Comparison of ENCODE assay signal across 8 mouse cellular contexts in the genomic region with DNA sequence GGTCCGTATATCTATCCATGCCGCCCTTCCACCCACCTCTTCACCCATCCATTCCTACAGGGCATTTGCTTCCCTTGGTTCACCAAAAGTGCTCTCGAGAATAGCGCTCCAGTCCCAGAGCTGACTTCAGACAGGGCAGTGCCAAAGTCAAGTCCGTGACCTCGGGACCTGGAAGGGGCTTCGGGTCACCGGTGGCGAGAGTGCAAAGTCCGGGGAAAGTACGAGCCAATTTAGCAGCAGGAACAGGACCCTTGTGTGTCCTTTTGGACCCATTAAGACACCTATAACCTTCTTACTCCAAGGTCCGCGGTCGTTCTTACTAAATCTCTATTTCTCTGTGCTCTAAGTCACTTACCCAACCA. TPM values are rescaled to one million over a fixed set of nuclear protein-coding genes. Genes with fewer than 3 reads are reported as not detected.
DNase-seq lines count a peak whose midpoint lies in the region; ATAC-seq and TF ChIP-seq lines count a peak whose summit lies in the region.

No protein-coding gene starts in this region.

- no peaks in the 10 kb centered on the region for H3K9me3 ChIP-seq in ES-E14 (ENCODE audit: control insufficient read depth, insufficient read depth, low read depth, low read length)
- no peaks in the 10 kb centered on the region for H3K9me3 ChIP-seq in hindbrain, embryonic 11.5 days (ENCODE audit: control insufficient read depth, low read length)
- H3K9me3 ChIP-seq in limb, embryonic 15.5 days, result no peaks in the 10 kb centered on the region

- H3K9ac ChIP-seq in ES-E14 (ENCODE audit: insufficient read depth, low read depth, low read length, poor library complexity, severe bottlenecking), result peak overlapping the region; percentile 32; the same call in 1 of the 2 replicates
- H3K9ac ChIP-seq in hindbrain, embryonic 11.5 days (ENCODE audit: low read depth, low read length), result peak overlapping the region; percentile 61
- H3K9ac ChIP-seq in limb, embryonic 15.5 days, result 0 out of 2 replicates have a peak overlapping the region, but pooled peaks have one; percentile 10

- TF ChIP-seq CTCF in gastrocnemius, adult 2 months (IDR thresholded peaks at IDR 0.05), result no peak

- H3K4me1 ChIP-seq in ES-E14 (ENCODE audit: control insufficient read depth in 2 of 2, insufficient read depth in 2 of 2, low read length in 2 of 2, poor library complexity in 1 of 2), result peaks cover 1 to 9% of the 10 kb centered on the region in 2 experiments; a peak in 2 of 4 replicates
- peaks cover 13% of the 10 kb centered on the region for H3K4me1 ChIP-seq in hindbrain, embryonic 11.5 days (replicated peaks; ENCODE audit: control insufficient read depth, insufficient read depth, low read length)
- H3K4me1 ChIP-seq in limb, embryonic 15.5 days, result peaks cover 39% of the 10 kb centered on the region

- ATAC-seq in hindbrain, embryonic 11.5 days (ENCODE audit: low FRiP score), result no peak
- no peak; the same call in 1 of the 2 replicates for ATAC-seq in limb, embryonic 15.5 days (ENCODE audit: insufficient number of reproducible peaks, low FRiP score, low TSS enrichment, low read depth)
- ATAC-seq in megakaryocyte-erythroid progenitor cell, adult 5-6 weeks (replicated peaks; ENCODE audit: low FRiP score, low TSS enrichment, poor library complexity, severe bottlenecking), result no peak

- in situ Hi-C loops in ES-E14 (cut with MboI; ENCODE audit: low sequenced_read_pairs in 2 of 2, unreplicated experiment in 2 of 2), result no loop called here

- peak; percentile 49 for DNase-seq in gastrocnemius, adult 2 months
- no peak for DNase-seq in gastrocnemius, postnatal 14 days
- no peak for DNase-seq in ES-E14 (ENCODE audit: low read depth, low spot score)
- no peak for DNase-seq in hindbrain, embryonic 11.5 days (ENCODE audit: low spot score)
- DNase-seq in frontal cortex, postnatal 14 days (ENCODE audit: low spot score in 2 of 2), result no peak
- DNase-seq in left cerebral cortex, postnatal 14 days (ENCODE audit: low spot score in 2 of 2), result no peak

- no peaks in the 10 kb centered on the region for H3K27me3 ChIP-seq in hindbrain, embryonic 11.5 days (ENCODE audit: control insufficient read depth, insufficient read depth, low read length)
- no peaks in the 10 kb centered on the region for H3K27me3 ChIP-seq in limb, embryonic 15.5 days

- H3K4me2 ChIP-seq in hindbrain, embryonic 11.5 days (replicated peaks; ENCODE audit: low read depth, low read length), result peak overlapping the region; percentile 96
- peak overlapping the region; percentile 98 for H3K4me2 ChIP-seq in limb, embryonic 15.5 days

- WGBS in hindbrain, embryonic 11.5 days, result 1% methylated on average over 14 of the region's 14 CpGs
- 1% methylated on average over 14 of the region's 14 CpGs for WGBS in limb, embryonic 15.5 days

- intact Hi-C loops in gastrocnemius, adult 2 months (cut with DNase I), result no loop called here
- intact Hi-C loops in gastrocnemius, postnatal 14 days (cut with DNase I; ENCODE audit: low total_unique reads), result no loop called here
- intact Hi-C loops in left cerebral cortex, postnatal 14 days (cut with DNase I), result no loop called here

- H3K27ac ChIP-seq in gastrocnemius, adult 2 months, result peak overlapping the region; percentile 83
- no peak overlapping the region for H3K27ac ChIP-seq in ES-E14 (ENCODE audit: insufficient read depth, low read depth, low read length, poor library complexity, severe bottlenecking)
- H3K27ac ChIP-seq in hindbrain, embryonic 11.5 days (ENCODE audit: low read depth, low read length), result peak overlapping the region; percentile 97
- peak overlapping the region; percentile 89 for H3K27ac ChIP-seq in limb, embryonic 15.5 days

- H3K4me3 ChIP-seq in gastrocnemius, adult 2 months, result peak overlapping the region; percentile 95
- H3K4me3 ChIP-seq in ES-E14 (ENCODE audit: insufficient read depth in 1 of 2, low read depth in 1 of 2, low read length in 2 of 2, poor library complexity in 1 of 2, severe bottlenecking in 1 of 2), result peak overlapping the region; percentile 52 to 87
- peak overlapping the region; percentile 75 for H3K4me3 ChIP-seq in hindbrain, embryonic 11.5 days (ENCODE audit: low read depth, low read length)
- peak overlapping the region; percentile 80 for H3K4me3 ChIP-seq in limb, embryonic 15.5 days

- peaks cover 3% of the 10 kb centered on the region; the same call in 1 of the 2 replicates for H3K36me3 ChIP-seq in ES-E14 (ENCODE audit: control insufficient read depth, insufficient read depth, low read length, poor library complexity, severe bottlenecking)
- H3K36me3 ChIP-seq in hindbrain, embryonic 11.5 days (ENCODE audit: control insufficient read depth, insufficient read depth, low read length), result no peaks in the 10 kb centered on the region
- H3K36me3 ChIP-seq in limb, embryonic 15.5 days, result peaks cover 9% of the 10 kb centered on the region; the same call in 1 of the 2 replicates

TF ChIP-seq in ES-E14, 5 proteins besides CTCF, POLR2A, EP300 and RAD21:
- TF ChIP-seq HCFC1 (IDR thresholded peaks at IDR 0.05; ENCODE audit: borderline replicate concordance, insufficient read depth, low read length) (no peak), ZNF384 (IDR thresholded peaks at IDR 0.05; ENCODE audit: low read depth, low read length) (no peak), CHD2 (IDR thresholded peaks at IDR 0.05; ENCODE audit: low read depth, low read length) (no peak), ZC3H11A (IDR thresholded peaks at IDR 0.05; ENCODE audit: borderline replicate concordance, low read depth, low read length) (no peak), MAFK (IDR thresholded peaks at IDR 0.05; ENCODE audit: insufficient read depth, low read depth, low read length) (no peak)

RNA-seq across cellular contexts. Expression of gene Hes6, which starts 0.3 kb away (rescaled TPM):
- total RNA-seq in gastrocnemius, adult 2 months (2021), result 1 to 10 TPM; 4.4 to 7.9 TPM
- total RNA-seq in gastrocnemius, postnatal 14 days (2021), result 10 to 100 TPM; 13.6 to 15.2 TPM
- total RNA-seq in ES-E14 (2012; rRNA removed), result 13.3 and 29.1 TPM in 2 replicates
- 288 and 318 TPM in 2 replicates for polyA plus RNA-seq in hindbrain, embryonic 11.5 days (2014; fragmentation: Nextera tagmentation; extraction: Ambion mirVana)
- 73.6 and 91.2 TPM in 2 replicates for polyA plus RNA-seq in limb, embryonic 15.5 days (2015; fragmentation: Nextera tagmentation; extraction: Ambion mirVana)
- 20.1 and 22.5 TPM in 2 replicates for total RNA-seq in megakaryocyte-erythroid progenitor cell, adult 5-6 weeks (2014; fragmentation: Nextera tagmentation)
- 13.8 and 17.3 TPM in 2 replicates for total RNA-seq in megakaryocyte-erythroid progenitor cell, adult 5-6 weeks (2017)
- 10 to 100 TPM; 16.5 to 21.0 TPM for total RNA-seq in left cerebral cortex, postnatal 14 days (2021)

RNA-seq across cellular contexts. Expression of gene Ilkap, which starts 14.9 kb away (rescaled TPM):
- total RNA-seq in gastrocnemius, adult 2 months (2021), result 10 to 100 TPM; 38.3 to 44.6 TPM
- total RNA-seq in gastrocnemius, postnatal 14 days (2021), result 10 to 100 TPM; 32.1 to 33.4 TPM
- 64.9 and 71.3 TPM in 2 replicates for total RNA-seq in ES-E14 (2012; rRNA removed)
- polyA plus RNA-seq in hindbrain, embryonic 11.5 days (2014; fragmentation: Nextera tagmentation; extraction: Ambion mirVana), result 172 TPM in 2 replicates
- 143 and 155 TPM in 2 replicates for polyA plus RNA-seq in limb, embryonic 15.5 days (2015; fragmentation: Nextera tagmentation; extraction: Ambion mirVana)
- 137 and 199 TPM in 2 replicates for total RNA-seq in megakaryocyte-erythroid progenitor cell, adult 5-6 weeks (2014; fragmentation: Nextera tagmentation)
- total RNA-seq in megakaryocyte-erythroid progenitor cell, adult 5-6 weeks (2017), result 163 and 170 TPM in 2 replicates
- 10 to 100 TPM; 49.9 to 56.0 TPM for total RNA-seq in left cerebral cortex, postnatal 14 days (2021)

RNA-seq across cellular contexts. Expression of gene Per2, which starts 45.6 kb away (rescaled TPM):
- 10 to 100 TPM in 1 of 2 experiments, 1 to 10 TPM in 1; 3.9 to 10.8 TPM for total RNA-seq in gastrocnemius, adult 2 months (2021)
- 1 to 10 TPM; 2.9 to 9.2 TPM for total RNA-seq in gastrocnemius, postnatal 14 days (2021)
- total RNA-seq in ES-E14 (2012; rRNA removed), result 0.42 and 0.58 TPM in 2 replicates
- 1.7 and 2.8 TPM in 2 replicates for polyA plus RNA-seq in hindbrain, embryonic 11.5 days (2014; fragmentation: Nextera tagmentation; extraction: Ambion mirVana)
- 3.7 and 4.6 TPM in 2 replicates for polyA plus RNA-seq in limb, embryonic 15.5 days (2015; fragmentation: Nextera tagmentation; extraction: Ambion mirVana)
- 9.5 and 11.7 TPM in 2 replicates for total RNA-seq in megakaryocyte-erythroid progenitor cell, adult 5-6 weeks (2014; fragmentation: Nextera tagmentation)
- total RNA-seq in megakaryocyte-erythroid progenitor cell, adult 5-6 weeks (2017), result 3.3 and 4.2 TPM in 2 replicates
- total RNA-seq in left cerebral cortex, postnatal 14 days (2021), result 10 to 100 TPM; 18.8 to 26.1 TPM

RNA-seq across cellular contexts. Expression of gene Erfe, which starts 47.3 kb away (rescaled TPM):
- total RNA-seq in gastrocnemius, adult 2 months (2021), result 1 to 10 TPM in 1 of 2 experiments, under 1 TPM in 1; 0.67 to 1.4 TPM
- total RNA-seq in gastrocnemius, postnatal 14 days (2021), result 1 to 10 TPM; 2.0 to 2.6 TPM
- total RNA-seq in ES-E14 (2012; rRNA removed), result 5.8 and 6.3 TPM in 2 replicates
- 0.68 and 1.0 TPM in 2 replicates for polyA plus RNA-seq in hindbrain, embryonic 11.5 days (2014; fragmentation: Nextera tagmentation; extraction: Ambion mirVana)
- 1.6 and 2.1 TPM in 2 replicates for polyA plus RNA-seq in limb, embryonic 15.5 days (2015; fragmentation: Nextera tagmentation; extraction: Ambion mirVana)
- total RNA-seq in megakaryocyte-erythroid progenitor cell, adult 5-6 weeks (2014; fragmentation: Nextera tagmentation), result 2.0 and 2.3 TPM in 2 replicates
- 0.04 and 0.42 TPM in 2 replicates for total RNA-seq in megakaryocyte-erythroid progenitor cell, adult 5-6 weeks (2017)
- total RNA-seq in left cerebral cortex, postnatal 14 days (2021), result under 1 TPM; 0.15 to 0.34 TPM

Comparison
In these comparisons a context has a peak if more than half of its experiments do, and no peak if none do; other contexts are left out.
1. H3K9ac ChIP-seq: peak in every context shown above with its lines; median percentile 61 in hindbrain, embryonic 11.5 days; 32 in ES-E14; 10 in limb, embryonic 15.5 days.